Mouse (Mus musculus) brain, embryonic 18.5 days (tissue): ENCODE data around the gene Nmnat2.

Experiments
- DNase-seq: peaks from one replicate; pipeline ENCODE4 v3.0.0-alpha.2; 2012; ENCODE audit warnings: low read depth, low spot score

Nmnat2 gene

DNA sequence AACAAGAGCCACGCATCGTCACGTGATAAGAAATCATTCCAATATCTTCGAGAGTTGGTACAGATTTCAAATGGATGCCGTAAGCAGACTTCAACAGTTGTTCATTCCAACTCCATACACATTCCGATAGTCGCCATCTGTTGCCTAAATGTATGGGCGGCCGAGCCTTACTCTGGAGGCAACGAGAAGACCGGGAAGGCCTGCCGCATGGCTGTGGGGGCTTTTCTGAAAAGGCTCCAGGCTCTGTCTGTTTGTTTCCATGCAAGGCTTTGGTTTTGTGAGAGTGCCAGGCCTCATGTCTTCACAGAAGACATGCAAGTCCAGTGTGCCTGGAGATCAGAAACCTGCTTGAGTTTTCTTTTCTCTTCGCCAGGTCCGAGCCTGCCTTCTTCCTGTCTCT is 28.6 kb downstream of the Nmnat2 start:
- no peak for DNase-seq

DNA sequence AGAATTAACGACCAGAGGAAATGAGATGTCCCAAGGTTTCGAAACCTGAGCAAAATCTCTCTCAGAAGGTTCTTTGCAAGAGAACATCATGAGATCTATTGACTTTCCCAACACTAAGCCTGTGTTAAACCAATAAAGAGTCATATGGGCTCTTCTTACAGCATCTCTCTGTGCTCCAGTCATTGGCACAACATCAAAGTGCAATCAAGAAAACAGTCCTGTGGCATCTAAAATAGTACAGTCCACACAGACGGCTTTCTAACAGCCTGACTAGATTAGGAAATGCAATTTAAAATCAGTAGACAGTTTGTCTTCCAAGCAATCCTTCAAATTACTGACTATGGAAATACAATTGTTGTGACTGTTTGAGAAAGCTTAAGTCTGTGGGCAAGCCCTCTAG is 32.2 kb downstream of the Nmnat2 start:
- DNase-seq = no peak

GRCm38 (mm10) chr1:152990067-152990466 is 35.3 kb downstream of the Nmnat2 start:
- DNase-seq = no peak

DNA sequence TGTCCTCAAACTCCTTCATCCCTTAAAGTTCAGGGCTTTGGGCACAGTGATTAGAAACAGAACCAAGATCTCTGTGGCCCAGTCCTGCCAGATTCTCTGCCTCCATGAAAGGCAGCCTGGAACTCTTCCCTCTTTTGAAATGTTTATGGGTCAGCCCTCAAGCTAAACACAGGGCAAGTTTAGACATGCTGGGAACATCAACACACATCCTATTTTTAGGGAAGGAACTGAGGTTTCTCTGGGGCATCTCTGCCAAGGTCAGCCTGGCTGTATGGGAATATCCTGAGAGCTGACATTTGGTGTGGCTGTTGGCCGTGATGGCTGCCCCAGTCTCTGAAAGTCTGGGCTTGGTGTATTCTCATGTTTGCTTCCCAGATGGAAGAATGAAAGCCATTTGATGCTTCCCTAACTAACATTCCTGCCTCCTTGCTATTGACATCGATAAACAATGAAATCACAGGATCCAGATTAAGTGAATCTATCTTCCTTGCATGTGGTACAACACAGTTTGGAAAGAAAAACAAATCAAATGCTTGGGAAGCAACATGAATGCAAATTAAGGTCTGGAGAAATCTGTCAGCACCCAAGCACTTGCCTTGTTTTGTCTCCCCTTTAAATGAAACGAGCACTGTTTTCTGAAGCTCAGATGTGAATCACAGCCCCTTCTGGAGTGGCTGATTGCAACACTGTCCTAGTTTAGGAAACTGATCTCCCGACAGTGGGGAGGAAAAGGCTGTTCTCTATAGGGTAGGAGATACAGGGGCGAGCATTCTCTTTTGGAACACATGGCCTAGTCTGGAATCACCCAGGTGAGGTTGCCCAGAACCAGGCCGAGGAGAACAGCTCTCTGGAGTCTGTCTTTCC is 37.7 kb downstream of the Nmnat2 start:
- no peak for DNase-seq

GRCm38 (mm10) chr1:152993803-152994202 is 39.0 kb downstream of the Nmnat2 start:
- no peak for DNase-seq

DNA sequence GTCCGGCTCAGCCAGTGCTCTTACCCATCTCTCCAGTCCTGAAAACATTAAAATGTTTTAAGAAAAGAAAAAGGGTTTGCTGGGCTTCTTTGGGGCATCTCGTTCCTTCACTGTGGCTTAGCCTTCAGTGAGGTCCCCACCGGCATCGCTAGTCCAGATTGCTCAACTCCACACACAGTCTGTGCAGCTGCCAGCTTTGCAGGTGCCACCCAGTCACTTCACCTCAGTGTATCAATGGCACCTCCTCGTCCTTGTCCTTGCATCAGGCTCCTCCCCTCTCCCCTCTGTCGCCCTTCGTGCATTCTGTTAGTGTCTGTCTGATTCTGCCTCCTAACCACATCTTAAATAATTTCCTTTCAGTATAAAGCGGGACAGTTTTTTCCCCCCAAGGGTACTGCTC is 45.2 kb downstream of the Nmnat2 start:
- no peak for DNase-seq

DNA sequence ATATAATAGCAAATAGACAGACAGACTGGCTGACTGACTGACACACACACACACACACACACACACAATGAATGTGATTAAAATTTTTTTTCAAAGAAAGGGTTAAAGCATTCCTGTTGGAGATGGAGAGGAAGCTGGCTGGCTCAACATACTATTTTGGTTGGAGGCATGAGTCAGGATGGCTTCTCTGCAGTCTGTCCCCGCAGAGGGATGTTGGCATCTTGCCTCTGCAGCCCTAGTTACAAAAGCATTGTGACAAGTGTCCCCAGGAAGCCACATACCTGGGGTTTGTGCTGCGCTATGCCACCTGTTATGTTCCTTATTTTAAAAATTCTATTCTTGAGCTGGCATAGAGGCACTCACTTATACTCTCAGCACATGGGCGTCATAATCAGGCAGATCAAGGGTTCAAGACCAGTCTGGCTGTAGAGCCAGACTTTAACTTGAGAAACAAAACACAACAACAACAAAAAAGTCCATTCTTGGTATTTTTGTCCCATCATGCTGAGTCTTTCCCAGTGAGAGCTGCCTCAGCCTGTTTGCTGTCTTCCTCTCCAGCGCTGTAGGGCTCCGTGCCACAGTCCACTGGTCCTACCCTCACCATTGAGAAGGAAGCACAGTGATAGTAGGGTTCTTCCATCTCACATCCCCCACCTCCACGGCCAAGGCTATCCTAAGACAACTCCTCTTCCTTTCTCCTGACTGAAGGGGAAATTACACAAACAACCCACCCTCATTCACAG is 45.9 kb downstream of the Nmnat2 start:
- DNase-seq = no peak

DNA sequence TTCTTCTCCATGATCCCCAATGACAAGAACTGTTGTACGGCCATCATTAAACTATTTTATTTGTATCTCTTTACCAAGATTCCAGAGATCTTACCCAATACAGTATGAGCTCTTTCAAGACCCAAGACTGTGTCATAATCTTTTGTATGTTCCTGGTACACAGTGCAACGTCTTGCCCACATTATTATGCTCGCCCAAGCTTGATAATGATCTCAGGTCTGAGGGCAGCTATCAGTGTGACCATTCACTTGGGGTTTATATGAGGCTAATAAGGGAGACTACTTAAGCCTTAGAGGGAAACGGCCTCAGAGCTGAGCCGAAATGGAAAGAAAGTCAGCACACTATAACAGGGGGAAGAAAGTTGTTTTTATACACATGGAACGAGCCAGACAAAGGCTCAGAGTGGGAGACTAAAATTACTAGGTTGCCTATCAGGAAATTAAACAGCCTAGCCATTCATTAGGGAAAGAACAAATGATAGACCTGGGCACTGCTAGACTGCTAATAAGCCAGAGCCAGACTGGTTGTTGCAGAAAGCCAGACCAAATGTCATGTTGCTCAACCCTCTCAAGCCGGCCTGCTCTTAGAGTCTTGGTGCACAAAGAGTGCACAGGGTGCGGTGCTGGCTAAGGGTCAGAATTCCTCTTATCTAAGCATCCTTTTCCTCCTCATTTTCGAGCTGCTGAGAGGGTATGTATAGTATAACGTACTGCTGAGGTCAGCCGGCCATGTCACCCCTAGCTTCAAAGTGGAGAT is 47.7 kb downstream of the Nmnat2 start:
- DNase-seq = no peak

- no peak for DNase-seq
Measured at GRCm38 (mm10) chr1:153004472-153004871, 49.7 kb downstream of the Nmnat2 start.

- no peak for DNase-seq
Measured at GRCm38 (mm10) chr1:153006054-153006453, 51.3 kb downstream of the Nmnat2 start.

DNA sequence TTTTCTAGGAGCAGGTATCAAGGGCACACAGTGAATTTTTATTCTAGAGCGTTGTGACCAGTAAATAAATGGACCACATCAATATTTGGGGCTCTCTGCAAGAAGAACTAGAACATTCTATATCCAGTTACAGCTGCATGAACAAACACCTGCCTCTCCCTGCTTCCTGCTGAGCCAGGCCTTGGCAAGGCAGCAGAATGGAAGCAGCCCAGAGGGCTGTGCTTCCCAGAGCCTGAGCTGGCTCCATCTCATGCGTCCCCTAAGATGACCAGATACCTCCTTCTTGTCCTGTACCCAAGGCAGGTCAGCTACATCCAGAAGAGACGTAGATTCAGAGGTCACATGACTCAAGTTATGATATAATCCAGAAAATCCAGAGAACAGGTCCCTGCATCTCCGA is 52.0 kb downstream of the Nmnat2 start:
- DNase-seq = no peak

DNA sequence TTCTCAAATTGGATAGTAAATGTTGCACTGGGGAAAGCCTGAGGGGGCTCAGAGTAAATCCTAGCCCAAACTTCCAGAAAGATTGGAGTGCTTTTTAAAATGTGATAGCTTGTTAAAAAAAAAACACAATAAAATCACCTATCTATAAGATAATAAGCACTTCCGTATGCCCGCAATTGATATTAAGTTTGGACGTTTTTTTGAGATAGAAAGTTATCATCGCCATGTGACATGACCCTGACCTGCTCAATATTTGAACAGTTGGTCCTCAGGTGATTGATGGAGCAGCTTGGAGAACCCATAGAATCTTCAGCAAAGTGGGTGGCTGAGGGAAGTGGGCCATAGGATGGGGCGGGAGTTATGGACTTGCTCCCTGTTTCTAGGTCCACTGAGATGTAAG is 52.5 kb downstream of the Nmnat2 start:
- DNase-seq = no peak

DNA sequence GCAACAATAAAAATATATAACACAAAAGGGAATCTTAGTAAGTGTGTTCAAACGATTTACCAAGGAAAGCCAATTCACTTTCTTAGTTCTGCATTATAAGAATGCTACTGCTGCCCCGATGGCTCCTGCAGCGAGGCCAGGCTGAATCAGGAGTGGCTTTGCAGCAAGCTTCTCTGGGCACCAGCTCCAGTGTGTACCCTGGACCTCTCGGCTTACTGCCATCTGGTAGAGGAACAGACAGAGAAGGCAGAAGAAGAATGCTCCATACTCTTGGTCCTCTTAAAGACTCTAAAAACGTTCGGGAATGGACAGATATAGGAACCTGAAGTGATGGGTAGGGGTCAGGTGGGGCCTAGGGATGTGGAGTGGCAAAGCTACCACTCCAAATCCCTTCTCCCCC is 53.0 kb downstream of the Nmnat2 start:
- DNase-seq = no peak

GRCm38 (mm10) chr1:153009338-153009737 is 54.5 kb downstream of the Nmnat2 start:
- no peak for DNase-seq

DNA sequence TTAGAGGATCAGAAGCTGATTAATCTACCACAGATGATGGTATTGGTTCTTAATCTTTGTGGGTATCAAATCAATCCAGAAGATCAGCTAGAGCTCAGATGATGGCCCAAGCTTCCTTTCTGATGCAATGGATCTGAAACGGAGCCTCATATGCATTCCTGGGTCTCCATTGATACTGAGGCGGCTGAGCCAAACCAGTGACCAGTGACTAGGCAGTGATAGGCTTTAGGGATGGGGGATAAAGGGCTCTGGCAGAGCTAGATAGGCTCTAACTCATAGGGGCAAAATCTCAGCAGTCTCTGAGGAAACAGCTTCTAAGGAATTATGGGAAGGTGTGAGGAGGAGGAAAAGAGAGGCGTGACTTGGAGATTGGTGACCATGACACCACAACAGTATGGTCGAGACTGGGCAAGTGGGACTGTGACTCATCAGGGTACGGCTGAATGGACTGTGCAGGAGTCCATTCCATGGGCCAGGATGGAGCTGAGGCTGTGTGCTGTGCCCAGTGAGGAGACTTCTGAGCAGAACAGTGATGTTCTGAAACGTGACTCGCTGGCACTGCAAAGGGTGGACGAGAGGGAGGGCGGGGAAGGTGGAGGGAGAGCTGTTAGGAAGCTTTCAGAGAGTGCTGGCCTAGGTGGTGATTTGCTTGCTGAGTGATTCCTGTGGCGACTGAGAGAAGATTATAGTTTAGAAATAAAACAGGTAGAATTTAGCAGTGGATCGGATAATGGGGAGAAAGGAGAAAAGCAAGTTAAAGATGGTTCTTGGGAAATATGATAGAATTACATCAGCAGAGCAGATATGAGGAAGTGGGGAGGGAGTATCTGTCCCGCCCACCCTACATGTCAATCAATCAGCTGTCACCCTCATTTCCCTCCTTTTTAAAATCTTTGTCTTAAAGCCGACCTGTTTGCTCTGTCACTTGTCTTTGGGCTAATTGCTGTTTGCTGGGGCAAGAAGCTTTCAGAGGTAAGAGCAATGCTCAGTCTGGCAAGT is 55.9 kb downstream of the Nmnat2 start:
- DNase-seq = no peak

GRCm38 (mm10) chr1:153011544-153011943 is 56.8 kb downstream of the Nmnat2 start:
- DNase-seq = no peak

DNA sequence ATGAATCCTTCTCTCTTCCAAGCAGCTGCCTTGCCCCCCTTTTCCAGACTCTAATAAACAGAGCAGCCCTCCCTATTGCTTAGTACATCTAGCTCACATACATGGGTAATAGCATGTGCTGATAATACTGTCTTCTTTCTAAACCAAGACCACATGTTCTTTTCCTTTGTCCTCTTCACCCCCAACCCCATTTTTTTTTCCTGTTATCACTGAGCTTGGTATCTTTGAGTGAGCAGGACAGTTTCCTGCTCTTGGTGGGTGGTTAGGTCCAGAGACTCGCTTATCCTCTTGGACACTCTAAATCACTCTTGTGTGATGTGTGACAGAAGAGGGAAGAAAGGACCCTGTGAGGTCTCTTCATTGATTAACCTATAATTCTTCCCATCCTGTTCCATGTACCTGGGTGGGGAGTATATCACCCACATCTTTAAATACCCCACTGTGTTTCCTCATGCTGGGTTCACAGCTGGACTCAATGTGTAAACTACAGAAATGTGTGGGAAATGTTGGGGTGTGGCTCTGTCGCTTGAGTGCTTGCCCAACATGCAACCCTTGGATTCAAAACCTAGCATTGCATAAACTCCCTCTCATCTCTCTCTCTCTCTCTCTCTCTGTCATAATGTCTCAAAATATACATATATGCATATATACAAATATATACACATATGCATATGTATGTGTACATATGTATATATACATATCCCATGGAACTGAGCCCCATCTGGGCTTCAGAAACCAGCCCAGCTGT is 58.9 kb downstream of the Nmnat2 start:
- no peak for DNase-seq

- peak; percentile 46 for DNase-seq
Measured at GRCm38 (mm10) chr1:153014431-153015186, 59.8 kb downstream of the Nmnat2 start.

DNA sequence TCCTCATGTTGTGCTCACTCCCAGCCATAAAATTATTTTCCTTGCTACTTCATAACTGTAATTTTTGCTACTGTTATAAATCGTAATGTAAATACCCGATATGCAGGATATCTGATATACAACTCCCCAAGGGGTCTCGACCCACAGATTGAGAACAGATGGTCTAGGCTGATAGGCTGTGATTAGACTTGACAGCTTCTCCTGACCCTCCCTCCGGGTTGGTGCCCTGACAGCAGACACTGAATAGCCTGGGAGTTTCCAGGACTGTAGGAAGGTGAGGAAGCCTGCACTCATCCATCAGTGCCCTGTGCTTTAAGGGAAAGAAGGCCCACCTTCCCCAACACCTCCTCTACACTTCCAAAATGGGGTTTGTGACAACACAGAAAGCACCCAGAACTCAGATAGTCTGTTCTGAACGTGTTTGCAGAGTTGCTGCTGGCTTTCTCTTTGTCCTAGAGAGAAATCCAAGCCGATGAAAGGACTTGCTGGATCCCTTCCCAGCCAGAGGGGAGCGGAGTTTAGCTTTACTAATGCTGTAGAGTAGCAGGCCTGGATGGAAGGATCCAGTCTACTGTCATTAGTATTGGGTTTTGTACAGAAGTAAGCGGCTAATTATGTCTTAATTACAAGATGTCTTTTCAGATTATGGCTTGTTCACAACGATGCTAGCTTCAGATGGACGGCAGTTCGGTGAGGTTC is 61.8 kb downstream of the Nmnat2 start:
- DNase-seq = no peak
